Mouse (Mus musculus): Measurements from ENCODE around the gene Hist1h2br.
"Not testable (repeated sequence)": the region's sequence is repeated elsewhere in the genome, so short reads cannot be mapped to it uniquely, and the experiment has no call there.

- TF ChIP-seq CTCF (IDR thresholded peaks at IDR 0.05; ENCODE audit: extremely low read depth, insufficient read length, insufficient replicate concordance, low read depth, low read length); POLR2A (IDR thresholded peaks at IDR 0.05; ENCODE audit: low read depth, low read length): not testable (repeated sequence)
These were observed 21.5 kb upstream of the Hist1h2br start for GRCm38 (mm10) chr13:21812092-21812491.
